Mouse (Mus musculus): ENCODE measurements around the gene Ltbp4.

- TF ChIP-seq CHD2 (IDR thresholded peaks at IDR 0.05; ENCODE audit: low read depth, low read length) (no peak), ZNF384 (IDR thresholded peaks at IDR 0.05; ENCODE audit: low read depth, low read length) (no peak), MAFK (IDR thresholded peaks at IDR 0.05; ENCODE audit: insufficient read depth, low read depth, low read length) (no peak)
Measured at GRCm38 (mm10) chr7:27323001-27323400, 14.5 kb downstream of the Ltbp4 start.

Measured in ES-E14 (cell line).